Mouse (Mus musculus) kidney, adult 11 months (tissue): ENCODE measurements around the gene Copb1.

Source experiments
- DNase-seq: peaks from one replicate; pipeline ENCODE4 v3.0.0; 2022

The Copb1 gene

DNA sequence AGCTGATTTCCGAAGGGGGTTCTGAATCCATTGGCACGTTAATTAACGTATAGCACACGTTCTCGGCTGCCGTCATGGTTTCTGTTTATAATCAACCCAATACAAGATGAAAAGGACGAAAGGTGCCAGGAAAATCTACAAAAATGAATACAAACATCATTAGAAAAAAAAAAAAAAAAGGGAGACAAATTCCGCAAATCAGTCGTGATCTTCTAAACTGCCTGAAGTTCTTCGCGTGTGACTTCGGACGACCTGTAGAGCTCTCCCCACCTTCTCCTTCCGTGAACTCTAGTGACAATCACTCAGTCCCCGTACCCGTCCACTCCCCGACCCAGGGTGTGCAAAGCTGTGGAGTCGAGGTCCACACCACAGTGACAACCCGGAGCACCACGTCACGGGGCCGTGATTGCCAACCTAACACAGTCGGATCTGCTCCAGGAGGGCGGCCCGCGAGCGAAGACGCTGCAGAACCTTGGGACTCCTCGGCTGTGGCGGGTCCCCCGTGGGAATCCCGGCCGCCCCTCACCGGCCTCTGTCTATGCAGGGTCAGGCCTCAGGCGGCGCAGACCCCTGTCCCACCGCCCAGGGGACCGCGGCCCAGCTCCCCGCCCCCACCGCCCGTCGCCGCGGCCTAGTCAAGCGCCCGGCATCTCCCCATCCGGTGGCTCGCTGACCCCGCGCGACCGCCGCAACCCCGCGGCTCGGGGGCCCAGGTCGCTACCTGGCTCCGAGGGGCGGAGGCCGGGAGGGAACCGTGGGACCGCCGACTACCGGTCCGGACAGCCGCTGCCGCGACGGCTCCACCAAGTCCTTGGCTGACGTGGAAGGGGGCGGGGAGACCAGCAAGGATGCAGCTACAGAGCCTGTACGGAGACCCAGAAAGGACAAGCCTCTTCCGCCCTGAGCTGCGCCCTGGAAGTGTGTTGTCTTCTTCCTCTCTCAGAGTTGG lies at the start of gene Copb1:
TSS of gene Copb1 (minus strand) at position 827 of the 949 bp plus-strand sequence.
- DNase-seq = peak; percentile 91

DNA sequence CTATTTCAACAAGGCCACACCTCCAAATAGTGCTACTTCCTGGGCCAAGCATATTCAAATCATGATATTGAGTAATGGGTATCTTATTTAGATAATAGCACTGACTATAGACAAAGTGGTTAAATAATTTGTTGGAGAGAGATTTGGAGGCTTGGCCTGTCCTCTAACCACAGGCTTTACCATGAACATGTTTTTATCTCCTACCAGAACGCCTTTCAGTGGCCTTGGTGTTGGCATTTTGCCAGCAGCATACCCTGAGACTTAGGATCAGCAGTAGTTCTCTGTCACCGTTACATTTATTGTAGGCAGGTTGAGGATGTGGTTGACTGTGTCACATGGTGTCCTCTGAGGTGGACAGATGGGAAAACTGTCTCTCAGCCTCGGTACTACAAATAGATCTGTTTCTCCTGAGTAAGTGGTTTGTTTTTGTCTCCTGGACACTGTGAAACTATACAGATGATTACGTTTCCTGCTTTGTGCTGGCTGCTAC lies 46.8 kb upstream of the Copb1 start:
- DNase-seq = no peak

DNA sequence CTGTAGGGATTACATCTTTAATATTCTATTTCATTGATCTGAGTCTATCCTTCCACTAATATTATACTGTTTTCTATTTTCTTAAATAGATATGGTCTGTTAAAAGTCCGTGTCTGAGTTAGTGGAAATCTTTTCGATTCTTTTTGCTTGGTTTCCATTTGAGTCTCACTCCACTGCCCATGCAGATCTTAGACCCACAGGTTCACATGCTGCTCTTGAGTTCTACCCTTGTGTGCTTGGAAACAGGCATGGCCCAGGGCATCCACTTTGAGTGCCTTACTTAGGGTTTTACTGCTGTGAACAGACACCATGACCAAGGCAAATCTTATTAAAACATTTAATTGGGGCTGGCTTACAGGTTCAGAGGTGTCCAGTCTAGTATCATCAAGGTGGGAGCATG lies 46.3 kb upstream of the Copb1 start:
- DNase-seq = no peak

DNA sequence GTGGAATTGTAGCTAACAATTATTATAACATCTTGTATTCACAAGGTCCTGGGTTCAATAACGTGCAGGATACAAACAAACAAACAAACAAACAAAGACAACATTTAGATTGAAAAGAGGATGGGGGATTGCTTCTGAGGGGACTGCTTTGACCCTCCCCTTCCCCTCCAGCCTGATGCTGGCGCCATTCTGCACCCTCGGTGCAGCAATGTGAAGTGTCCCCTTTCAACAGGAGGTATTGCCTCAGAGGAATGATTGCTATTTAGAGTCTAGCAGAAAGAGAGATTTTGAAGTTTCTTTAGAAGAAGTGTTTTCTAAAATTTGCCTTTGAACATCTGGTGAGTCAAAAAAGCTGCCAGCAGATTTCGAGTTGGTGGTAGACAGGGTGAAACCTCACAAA lies 44.7 kb upstream of the Copb1 start:
- DNase-seq = no peak

DNA sequence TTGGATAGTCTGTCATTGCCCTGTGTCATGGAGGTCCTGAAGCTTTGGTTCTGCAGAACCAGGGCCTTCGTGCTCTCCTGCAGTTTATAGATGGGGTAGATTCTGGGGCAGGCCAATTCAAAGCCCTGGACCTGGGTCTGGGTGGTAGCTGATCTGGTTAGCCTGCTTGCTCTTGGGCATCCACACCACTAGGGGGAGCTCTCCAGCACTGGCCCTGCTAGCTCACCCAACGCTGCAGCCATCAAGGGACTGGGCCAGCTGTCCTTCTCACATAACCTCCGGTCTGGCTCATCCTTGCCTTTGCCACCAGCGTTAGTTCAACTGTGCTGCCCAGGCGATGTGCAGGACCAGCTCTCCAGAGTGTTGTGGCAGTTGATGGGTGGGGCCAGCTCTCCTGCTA lies 40.2 kb upstream of the Copb1 start:
- no peak for DNase-seq

DNA sequence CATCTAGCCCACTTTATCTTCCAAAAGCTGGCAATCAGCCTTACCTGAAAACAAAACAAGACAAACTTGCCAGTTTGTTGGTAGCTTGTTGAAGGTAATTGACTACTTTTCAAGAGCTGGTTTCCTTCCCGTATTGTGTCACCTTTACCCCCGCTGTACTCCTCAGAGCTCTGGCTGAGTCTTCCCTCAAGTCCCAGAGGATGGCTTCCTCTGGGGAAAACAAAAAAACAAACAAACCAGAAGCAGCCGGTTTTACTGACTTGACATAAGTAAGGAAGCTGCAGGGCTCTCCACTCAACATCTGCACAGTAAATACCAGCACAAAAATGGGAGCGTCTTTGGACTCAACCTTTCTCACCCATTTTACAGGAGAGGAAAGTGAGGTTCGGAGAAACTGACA lies 39.4 kb upstream of the Copb1 start:
- no peak for DNase-seq

DNA sequence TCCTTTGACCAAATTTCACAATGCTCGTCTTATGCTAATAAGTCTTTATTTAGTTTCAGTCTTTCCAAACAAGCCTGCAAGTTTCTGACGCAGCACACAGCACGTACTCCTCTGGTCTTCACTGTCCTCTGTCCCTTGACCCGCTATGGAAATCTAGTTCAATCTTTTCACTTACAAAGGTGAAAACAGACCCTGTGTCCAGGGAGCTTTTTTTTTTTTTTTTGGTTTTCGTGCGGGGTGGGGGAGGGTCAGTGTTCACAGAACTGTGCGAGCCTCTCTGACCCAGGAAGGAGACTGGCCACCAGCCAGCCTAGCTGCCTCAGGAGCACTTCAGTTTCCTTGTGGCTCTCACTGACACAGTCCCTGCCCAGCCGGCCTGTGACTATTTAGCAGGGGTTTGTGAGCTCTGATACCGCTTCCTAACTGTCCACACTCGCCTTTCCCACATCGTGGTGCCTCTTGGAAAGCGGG lies 38.0 kb upstream of the Copb1 start:
- peak; percentile 81 for DNase-seq

DNA sequence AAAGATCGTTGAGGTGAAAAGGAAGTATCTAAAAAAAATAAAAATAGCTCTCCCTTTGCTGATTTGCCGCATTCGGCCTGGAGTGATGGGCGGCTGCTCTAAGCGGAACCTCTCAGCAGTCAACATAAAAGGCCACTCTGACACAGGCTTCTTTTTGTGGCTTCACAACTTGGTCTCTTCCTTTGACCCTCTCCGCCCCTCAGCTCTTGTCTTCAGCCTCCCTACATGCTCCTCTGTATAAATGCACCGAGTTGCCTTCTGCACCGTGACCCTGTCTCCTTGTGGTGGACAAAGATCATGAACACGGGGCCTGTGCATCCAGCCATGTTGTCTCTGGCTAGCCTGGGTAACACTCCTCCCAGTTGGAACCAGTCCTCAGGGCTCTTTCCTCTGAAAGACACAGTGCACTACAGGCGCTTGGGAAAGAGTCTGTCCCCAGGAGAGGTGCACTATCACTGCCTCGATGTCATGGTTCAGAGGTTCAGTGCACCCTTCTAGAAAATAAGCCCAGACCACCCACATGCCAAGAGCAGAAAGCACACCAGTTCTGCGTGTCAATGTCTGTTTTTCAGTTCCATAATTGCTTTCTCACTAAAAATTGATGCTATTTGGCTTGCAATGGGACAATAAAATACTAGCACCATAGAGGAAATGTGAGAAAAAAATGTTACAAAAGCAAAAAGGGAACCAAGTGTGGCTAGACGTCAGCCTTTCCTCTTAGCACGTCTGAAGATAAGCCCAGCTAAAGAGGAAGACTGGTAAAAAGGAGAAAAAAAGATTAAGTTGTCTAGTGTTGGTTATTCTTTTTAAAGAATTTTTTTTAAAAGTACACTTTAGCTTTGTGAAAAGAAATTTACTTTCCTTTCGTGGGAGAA lies 37.2 kb upstream of the Copb1 start:
- peak; percentile 54 for DNase-seq

DNA sequence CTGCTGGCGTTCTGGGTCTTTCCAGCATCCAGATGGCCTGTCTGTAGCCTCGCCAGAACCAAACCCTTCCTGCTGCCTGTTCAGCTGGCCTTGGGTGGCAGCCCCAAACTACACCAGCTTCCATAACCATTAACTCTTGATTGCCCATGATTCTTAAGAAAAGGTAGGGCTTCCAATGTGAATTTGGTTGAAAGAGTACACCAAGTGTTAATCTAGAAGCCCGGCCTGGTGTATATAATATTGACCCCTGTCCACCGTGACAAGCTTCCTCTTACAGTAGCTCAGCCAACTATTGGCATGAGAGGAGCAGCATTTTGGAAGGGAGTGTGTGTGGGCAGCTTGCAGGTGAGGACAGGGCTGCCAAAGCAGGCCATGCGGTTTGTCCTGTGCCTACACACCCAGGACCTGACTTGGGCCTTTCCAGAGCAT lies 35.6 kb upstream of the Copb1 start:
- DNase-seq = no peak

DNA sequence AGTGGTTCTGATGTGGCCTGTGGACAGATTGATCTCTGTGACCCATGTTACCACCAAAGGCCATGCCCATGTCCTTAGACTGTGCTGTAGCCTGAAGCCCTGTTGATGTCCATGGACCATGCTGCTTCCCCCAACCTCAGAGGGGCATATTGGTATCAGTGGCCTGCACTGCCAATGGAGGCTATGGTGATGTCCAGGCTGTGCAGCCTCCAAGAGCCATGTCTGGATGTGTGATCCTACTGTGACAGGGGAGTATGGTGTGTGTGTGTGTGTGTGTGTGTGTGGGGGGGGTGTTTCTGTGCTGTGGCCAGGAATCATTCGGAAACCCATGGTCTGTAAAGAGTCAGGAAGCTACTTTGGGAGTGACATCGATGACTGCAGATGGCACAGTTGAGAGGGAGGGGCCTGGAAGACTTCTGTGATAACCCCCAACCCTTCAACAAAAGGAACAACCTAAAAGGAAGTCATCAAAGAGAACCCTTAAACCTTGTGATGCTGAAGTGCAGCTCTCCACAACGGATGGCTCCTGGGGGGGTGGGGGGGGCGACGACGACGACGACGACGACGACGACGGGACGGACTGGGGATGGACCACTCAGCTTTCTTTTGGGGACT lies 29.9 kb upstream of the Copb1 start:
- no peak for DNase-seq

DNA sequence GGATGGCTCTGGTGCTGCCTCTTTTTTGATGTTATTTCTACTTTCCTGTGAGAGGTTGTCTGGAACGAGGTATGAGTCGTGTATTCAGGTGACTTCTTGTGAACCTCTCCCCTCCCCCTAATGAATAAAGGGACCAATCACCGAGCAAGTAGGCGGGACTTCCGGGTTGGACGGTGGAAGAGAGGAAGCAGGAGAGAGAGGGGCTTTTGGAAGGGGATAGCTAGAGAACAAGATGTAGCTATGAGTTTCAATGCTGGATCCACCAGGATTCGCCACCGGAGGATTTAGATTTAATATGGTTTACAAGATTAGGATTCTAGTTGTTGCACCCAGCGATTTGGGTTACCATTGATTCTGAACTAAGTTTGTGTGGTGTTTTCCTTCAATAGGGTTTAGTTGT lies 28.5 kb upstream of the Copb1 start:
- DNase-seq = no peak

DNA sequence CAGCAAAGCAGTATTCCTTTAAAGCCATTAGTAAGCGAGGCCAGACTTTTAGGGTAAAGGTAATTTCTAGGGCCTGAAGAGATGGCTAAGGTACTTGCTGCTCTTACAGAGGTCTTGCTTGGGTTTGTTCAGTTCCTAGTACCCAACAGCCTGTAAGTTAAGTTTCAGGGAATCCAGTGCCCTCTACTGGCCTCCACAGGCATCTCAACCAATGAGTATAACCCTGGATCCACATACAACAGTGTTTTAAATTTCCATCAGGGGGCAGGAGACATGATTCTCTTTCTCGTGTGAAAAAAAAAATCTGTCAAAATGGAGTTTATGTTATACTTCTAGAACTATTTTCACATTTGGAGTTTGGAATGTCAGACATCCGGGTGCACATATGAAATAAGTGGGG lies 27.2 kb upstream of the Copb1 start:
- no peak for DNase-seq

DNA sequence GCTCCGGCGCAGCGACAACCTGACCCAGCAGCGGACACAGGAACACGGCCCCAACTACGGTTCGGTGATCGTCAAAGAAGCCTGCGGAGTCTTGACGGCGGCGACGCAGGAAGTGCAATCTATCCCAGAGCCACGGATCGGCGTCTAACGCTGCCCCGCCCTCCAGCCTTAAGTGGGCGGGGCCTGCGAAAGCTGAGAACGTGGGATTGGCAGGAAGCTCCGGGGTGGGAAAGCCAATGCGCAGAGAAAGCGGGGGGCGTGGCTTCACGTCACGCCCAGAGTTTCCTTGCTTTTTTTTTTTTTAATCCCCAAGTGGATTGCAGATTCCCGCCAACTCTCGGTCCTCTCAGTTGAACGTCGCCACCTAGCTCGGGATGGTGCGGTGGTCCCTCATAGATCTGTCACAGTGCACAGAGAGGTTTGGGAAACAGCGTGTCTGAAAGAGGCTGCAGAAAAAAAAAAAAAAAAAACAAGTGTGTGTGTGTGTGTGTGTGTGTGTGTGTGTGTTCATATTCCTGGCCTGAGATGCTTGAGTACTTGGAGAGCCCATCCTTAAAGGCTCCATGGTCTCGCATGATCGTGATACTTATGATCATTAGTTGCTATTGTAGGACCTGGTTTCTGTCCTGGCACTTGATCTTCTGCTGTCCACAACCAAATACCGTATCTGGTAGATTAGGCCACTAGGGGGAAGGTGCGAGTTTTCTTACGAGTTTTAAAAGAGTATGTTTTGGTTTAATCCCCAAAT lies 21.7 kb upstream of the Copb1 start, which contains the start of gene Psma1:
TSS of gene Psma1 (minus strand) at position 114 of the 748 bp plus-strand sequence.
- DNase-seq = peak; percentile 95

DNA sequence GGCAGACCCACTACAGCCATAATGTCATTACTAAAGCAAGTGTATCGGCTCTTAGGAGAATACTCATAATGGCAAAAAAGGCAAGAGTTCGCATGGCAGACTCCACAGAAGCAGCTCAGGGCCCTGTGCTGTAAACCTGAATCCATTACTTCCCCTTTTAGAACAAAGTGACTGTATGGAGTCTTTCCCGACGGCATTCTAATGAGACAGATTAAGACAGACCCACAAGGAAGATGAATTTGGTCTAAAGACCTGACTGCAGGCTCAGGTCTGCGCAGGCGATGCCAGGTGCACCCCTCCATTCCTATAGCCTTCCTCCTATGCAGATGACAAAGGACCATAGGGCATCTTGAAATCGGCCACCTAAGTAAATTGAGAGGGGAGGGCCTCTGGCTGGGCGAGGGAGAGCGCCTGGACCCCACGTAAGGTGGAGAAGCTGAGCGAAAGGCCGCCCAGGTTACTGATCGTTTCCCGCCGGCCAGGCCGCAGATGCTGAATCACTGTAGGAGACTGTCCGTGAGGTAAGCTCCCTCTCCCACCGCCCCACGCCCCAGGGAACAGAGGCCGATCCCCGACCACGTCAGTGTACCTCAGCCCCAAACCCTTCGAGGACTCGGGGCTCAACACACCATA lies 21.0 kb upstream of the Copb1 start:
- DNase-seq = no peak

DNA sequence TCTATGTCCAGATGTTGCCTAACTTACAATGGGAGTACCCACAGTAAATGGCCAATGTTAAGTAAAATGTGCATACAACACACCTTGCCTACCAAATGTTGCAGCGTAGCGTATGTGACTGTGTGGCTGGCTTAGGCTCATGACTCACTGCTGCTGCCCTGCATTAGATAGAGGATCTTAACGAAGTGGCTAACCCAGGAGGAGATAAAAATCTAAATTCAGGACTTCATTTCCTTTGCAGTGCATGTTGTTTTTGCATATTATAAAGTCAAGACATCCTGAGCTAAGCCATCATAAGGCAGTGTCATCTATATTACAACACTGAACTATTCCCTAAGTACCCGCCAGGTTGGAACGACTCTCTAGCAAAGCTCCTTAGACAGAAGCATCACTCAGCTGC lies 13.9 kb upstream of the Copb1 start:
- DNase-seq = no peak

DNA sequence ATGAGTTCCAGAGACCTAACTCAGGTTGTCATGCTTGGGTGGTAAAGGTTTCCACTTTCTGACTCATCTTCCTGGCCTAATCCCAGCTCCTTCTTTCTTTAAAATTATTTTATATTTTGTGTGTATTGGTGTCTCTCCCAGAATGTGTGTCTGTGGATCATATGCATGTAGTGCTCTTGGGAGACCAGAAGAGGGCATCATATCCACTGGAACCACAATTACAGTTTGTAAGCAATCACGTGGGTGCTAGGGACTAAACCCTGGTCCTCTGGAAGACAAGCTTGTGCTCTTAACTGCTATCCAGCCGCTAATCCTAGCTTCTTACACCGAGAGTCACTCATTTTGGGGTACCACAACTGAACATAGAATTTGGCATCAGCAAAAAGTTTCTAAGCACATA lies 2.8 kb downstream of the Copb1 start:
- no peak for DNase-seq

DNA sequence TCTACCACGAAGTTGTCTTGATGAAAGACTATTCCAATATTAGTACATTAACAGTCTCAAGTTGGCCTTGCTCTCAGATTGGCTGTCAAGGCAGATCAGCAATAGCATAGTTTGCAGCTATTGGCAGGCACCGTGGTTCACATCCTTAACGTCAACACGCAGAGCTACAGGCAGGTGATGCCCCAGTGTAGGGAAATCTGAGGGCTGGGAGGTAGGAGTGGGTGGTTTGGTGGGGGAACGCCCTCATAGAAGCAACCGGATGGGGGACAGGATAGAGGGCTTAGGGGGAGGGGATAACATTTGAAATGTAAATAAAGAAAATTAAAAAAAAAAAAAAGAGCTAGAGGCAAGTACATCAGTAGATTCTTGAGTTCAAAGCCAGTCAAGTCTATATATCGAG lies 20.5 kb downstream of the Copb1 start:
- no peak for DNase-seq

DNA sequence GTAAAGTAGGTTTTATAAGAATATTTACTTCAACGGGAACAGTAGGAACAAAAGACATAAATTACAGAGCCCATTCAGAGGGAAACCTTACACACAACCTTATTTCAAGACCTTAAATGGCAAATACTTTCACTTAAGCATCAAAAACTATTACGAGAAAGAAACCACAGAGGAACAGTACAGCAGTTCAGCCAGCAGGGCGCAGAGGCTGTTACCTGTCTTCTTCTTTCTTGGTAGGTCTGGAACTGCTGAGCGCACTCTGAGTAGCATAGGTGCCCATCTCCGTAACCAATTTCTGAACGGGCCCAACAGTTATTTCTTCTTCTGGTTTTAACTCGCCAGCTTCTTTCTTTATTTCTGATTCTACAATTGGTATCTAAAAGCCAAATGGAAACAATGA lies 21.5 kb downstream of the Copb1 start:
- no peak for DNase-seq

DNA sequence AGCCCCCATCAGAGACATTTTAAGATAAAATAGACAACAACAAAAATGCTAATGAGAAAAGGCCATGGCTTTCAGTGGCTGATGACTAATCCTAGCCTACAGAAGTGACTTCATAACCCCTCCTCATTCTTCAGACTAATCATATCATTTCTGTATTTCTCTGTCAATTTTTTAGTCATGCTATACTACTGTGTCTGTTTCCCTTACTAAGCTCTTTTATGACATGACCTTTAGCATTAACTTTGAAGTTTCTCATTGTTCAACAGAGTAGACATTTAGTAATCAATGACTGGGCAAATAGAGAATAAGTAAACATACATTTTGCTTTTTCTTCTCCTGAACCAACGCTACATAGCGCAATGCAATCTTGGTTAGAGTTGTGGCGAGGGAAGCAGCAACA lies 22.7 kb downstream of the Copb1 start:
- DNase-seq = no peak

DNA sequence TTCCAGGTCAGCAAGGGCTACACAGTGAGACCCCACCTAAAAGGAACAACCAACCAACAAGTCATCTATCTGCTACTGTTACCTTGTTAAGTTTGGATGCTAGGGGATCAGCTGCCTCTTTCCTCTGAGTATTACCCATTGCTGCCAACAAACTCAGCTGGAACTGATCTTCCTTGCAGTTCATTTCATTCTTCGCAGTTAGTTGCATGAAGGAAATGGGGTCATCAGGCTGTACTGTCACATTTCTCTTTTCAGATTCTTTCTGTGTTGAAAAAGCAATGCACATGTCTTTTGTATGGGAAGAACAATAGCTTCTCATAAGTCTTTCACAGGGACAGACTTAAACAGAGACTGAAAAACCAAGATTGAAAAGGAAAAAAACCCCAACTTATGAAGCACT lies 28.0 kb downstream of the Copb1 start:
- DNase-seq = no peak

DNA sequence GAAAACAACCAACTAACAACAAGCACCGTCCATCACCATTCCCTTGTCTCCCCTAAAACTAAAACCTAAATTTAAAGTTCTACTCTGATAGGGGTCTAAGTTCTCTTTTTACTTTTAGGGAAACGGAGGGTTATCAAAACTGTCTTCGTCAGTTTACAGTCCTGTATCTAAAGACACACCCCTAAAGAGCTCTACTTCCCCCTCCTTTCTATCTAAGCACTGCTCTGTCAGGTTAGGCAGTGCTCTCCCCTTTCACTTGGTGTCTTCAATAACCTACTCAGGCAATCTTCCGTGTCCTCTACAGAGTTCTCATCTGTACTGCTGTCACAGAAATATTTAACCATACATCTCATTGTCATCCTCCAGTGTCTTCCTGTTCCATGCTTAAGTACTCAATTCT lies 34.1 kb downstream of the Copb1 start:
- DNase-seq = no peak

DNA sequence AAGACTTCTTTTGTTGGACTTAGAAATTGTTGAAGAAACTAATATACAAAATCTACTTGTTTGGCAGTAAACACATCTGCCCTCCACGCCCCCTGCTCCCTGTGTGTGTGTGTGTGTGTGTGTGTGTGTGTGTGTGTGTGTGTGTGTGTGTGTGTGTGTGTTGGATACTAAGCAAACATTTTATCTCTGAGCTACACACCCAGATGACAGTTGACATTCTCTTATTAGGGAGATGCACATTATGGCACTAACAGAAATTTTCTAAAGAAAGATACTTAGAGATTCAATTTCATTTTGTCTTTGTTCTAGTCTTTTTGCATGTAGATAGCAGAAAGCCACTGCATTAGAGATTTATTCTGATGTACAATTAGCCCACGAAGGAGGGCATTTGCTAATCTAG lies 37.6 kb downstream of the Copb1 start:
- no peak for DNase-seq
